Mouse (Mus musculus): ENCODE results near the gene Galk2.

- TF ChIP-seq EP300 (IDR thresholded peaks at IDR 0.05; ENCODE audit: low read depth): no peak
- no peak for TF ChIP-seq CTCF (IDR thresholded peaks at IDR 0.05; ENCODE audit: low read depth)
Observed at GRCm38 (mm10) chr2:125929396-125929795, 70.5 kb downstream of the Galk2 start.

Measured in liver, postnatal 0 days (tissue).